Mouse (Mus musculus): ENCODE data around the gene Nbeal2. TPM values are rescaled to one million over a fixed set of nuclear protein-coding genes. Genes with fewer than 3 reads are reported as not detected.

Gene Nbeal2
- polyA plus RNA-seq (2014; fragmentation: Nextera tagmentation; extraction: Ambion mirVana): 3.6 and 5.3 TPM in 2 replicates

GRCm38 (mm10) chr9:110653655-110654461 is at the start of gene Nbeal2:
Gene Nbeal2, minus strand, starts transcription at chr9:110654161.
- H3K9me3 ChIP-seq (ENCODE audit: control insufficient read depth, low read length): no peaks in the 10 kb centered on the region
- peak; percentile 68 for ATAC-seq (ENCODE audit: low FRiP score, low TSS enrichment)
- H3K27ac ChIP-seq (replicated peaks; ENCODE audit: low read depth, low read length): 0 out of 2 replicates have a peak within 1 kb of the TSS, but pooled peaks have one; percentile 26
- H3K4me2 ChIP-seq (ENCODE audit: low read length): peak within 1 kb of the TSS; percentile 98
- WGBS: under 1% methylated on average over 74 of the region's 75 CpGs
- peak within 1 kb of the TSS; percentile 67 for H3K9ac ChIP-seq (replicated peaks; ENCODE audit: low read length)
- no peaks in the 10 kb centered on the region for H3K36me3 ChIP-seq (ENCODE audit: control insufficient read depth, insufficient read depth, low read length)
- peak within 1 kb of the TSS; percentile 70 for H3K4me3 ChIP-seq (replicated peaks; ENCODE audit: low read depth, low read length)
- peaks cover 12% of the 10 kb centered on the region; the same call in 1 of the 2 replicates for H3K27me3 ChIP-seq (ENCODE audit: control insufficient read depth, insufficient read depth, low read length)
- DNase-seq: peak; percentile 83
- H3K4me1 ChIP-seq (ENCODE audit: control insufficient read depth, insufficient read depth, low read length): peaks cover 47% of the 10 kb centered on the region

- DNase-seq (peak; percentile 13), ATAC-seq (ENCODE audit: low FRiP score, low TSS enrichment) (no peak)
- Histone ChIP-seq H3K9ac (replicated peaks; ENCODE audit: low read length) (no peak overlapping the region), H3K27me3 (ENCODE audit: control insufficient read depth, insufficient read depth, low read length) (no peaks in the 10 kb centered on the region), H3K27ac (replicated peaks; ENCODE audit: low read depth, low read length) (no peak overlapping the region), H3K9me3 (ENCODE audit: control insufficient read depth, low read length) (no peaks in the 10 kb centered on the region), H3K36me3 (ENCODE audit: control insufficient read depth, insufficient read depth, low read length) (peaks cover 4% of the 10 kb centered on the region; the same call in 1 of the 2 replicates), H3K4me3 (replicated peaks; ENCODE audit: low read depth, low read length) (no peak overlapping the region), H3K4me1 (ENCODE audit: control insufficient read depth, insufficient read depth, low read length) (no peaks in the 10 kb centered on the region), H3K4me2 (ENCODE audit: low read length) (no peak overlapping the region)
- 89% methylated on average over 1 of the region's 1 CpGs for WGBS
Observed at GRCm38 (mm10) chr9:110702848-110703247, 48.9 kb upstream of the Nbeal2 start.

GRCm38 (mm10) chr9:110701114-110702032 is 47.4 kb upstream of the Nbeal2 start:
- ATAC-seq (ENCODE audit: low FRiP score, low TSS enrichment): no peak
- Histone ChIP-seq H3K9me3 (ENCODE audit: control insufficient read depth, low read length) (no peaks in the 10 kb centered on the region), H3K4me1 (ENCODE audit: control insufficient read depth, insufficient read depth, low read length) (no peaks in the 10 kb centered on the region), H3K4me3 (replicated peaks; ENCODE audit: low read depth, low read length) (no peak overlapping the region), H3K27ac (replicated peaks; ENCODE audit: low read depth, low read length) (no peak overlapping the region), H3K36me3 (ENCODE audit: control insufficient read depth, insufficient read depth, low read length) (peaks cover 7% of the 10 kb centered on the region), H3K27me3 (ENCODE audit: control insufficient read depth, insufficient read depth, low read length) (no peaks in the 10 kb centered on the region), H3K9ac (replicated peaks; ENCODE audit: low read length) (no peak overlapping the region), H3K4me2 (ENCODE audit: low read length) (no peak overlapping the region)
- 76% methylated on average over 11 of the region's 12 CpGs for WGBS
- DNase-seq: no peak

- Histone ChIP-seq H3K36me3 (ENCODE audit: control insufficient read depth, insufficient read depth, low read length) (peaks cover 18% of the 10 kb centered on the region), H3K4me1 (ENCODE audit: control insufficient read depth, insufficient read depth, low read length) (no peaks in the 10 kb centered on the region), H3K27ac (replicated peaks; ENCODE audit: low read depth, low read length) (no peak overlapping the region), H3K4me2 (ENCODE audit: low read length) (no peak overlapping the region), H3K9ac (replicated peaks; ENCODE audit: low read length) (no peak overlapping the region), H3K4me3 (replicated peaks; ENCODE audit: low read depth, low read length) (no peak overlapping the region), H3K9me3 (ENCODE audit: control insufficient read depth, low read length) (no peaks in the 10 kb centered on the region), H3K27me3 (ENCODE audit: control insufficient read depth, insufficient read depth, low read length) (no peaks in the 10 kb centered on the region)
- WGBS: 94% methylated on average over 3 of the region's 3 CpGs
- ATAC-seq (ENCODE audit: low FRiP score, low TSS enrichment): no peak
- no peak for DNase-seq
Observed at GRCm38 (mm10) chr9:110699574-110699973, 45.6 kb upstream of the Nbeal2 start.

GRCm38 (mm10) chr9:110697465-110697864 is 43.5 kb upstream of the Nbeal2 start:
- no peaks in the 10 kb centered on the region for H3K27me3 ChIP-seq (ENCODE audit: control insufficient read depth, insufficient read depth, low read length)
- 81% methylated on average over 3 of the region's 3 CpGs for whole genome bisulfite sequencing
- no peak overlapping the region for H3K4me3 ChIP-seq (replicated peaks; ENCODE audit: low read depth, low read length)
- H3K36me3 ChIP-seq (ENCODE audit: control insufficient read depth, insufficient read depth, low read length): peaks cover 25% of the 10 kb centered on the region
- no peak overlapping the region for H3K9ac ChIP-seq (replicated peaks; ENCODE audit: low read length)
- ATAC-seq (ENCODE audit: low FRiP score, low TSS enrichment): no peak
- H3K4me1 ChIP-seq (ENCODE audit: control insufficient read depth, insufficient read depth, low read length): no peaks in the 10 kb centered on the region
- no peaks in the 10 kb centered on the region for H3K9me3 ChIP-seq (ENCODE audit: control insufficient read depth, low read length)
- no peak overlapping the region for H3K27ac ChIP-seq (replicated peaks; ENCODE audit: low read depth, low read length)
- no peak overlapping the region for H3K4me2 ChIP-seq (ENCODE audit: low read length)
- no peak for DNase-seq

GRCm38 (mm10) chr9:110696427-110696826 is 42.5 kb upstream of the Nbeal2 start:
- ATAC-seq (ENCODE audit: low FRiP score, low TSS enrichment): no peak
- H3K36me3 ChIP-seq (ENCODE audit: control insufficient read depth, insufficient read depth, low read length): peaks cover 25% of the 10 kb centered on the region
- no peaks in the 10 kb centered on the region for H3K9me3 ChIP-seq (ENCODE audit: control insufficient read depth, low read length)
- H3K4me3 ChIP-seq (replicated peaks; ENCODE audit: low read depth, low read length): no peak overlapping the region
- WGBS: 94% methylated on average over 5 of the region's 5 CpGs
- no peaks in the 10 kb centered on the region for H3K27me3 ChIP-seq (ENCODE audit: control insufficient read depth, insufficient read depth, low read length)
- no peak overlapping the region for H3K4me2 ChIP-seq (ENCODE audit: low read length)
- H3K9ac ChIP-seq (replicated peaks; ENCODE audit: low read length): no peak overlapping the region
- DNase-seq: no peak
- no peaks in the 10 kb centered on the region for H3K4me1 ChIP-seq (ENCODE audit: control insufficient read depth, insufficient read depth, low read length)
- H3K27ac ChIP-seq (replicated peaks; ENCODE audit: low read depth, low read length): no peak overlapping the region

- ATAC-seq (ENCODE audit: low FRiP score, low TSS enrichment) (no peak), DNase-seq (no peak)
- H3K36me3 ChIP-seq (ENCODE audit: control insufficient read depth, insufficient read depth, low read length): peaks cover 25% of the 10 kb centered on the region
- 91% methylated on average over 4 of the region's 4 CpGs for WGBS
- no peaks in the 10 kb centered on the region for H3K27me3 ChIP-seq (ENCODE audit: control insufficient read depth, insufficient read depth, low read length)
- no peaks in the 10 kb centered on the region for H3K9me3 ChIP-seq (ENCODE audit: control insufficient read depth, low read length)
- no peak overlapping the region for H3K27ac ChIP-seq (replicated peaks; ENCODE audit: low read depth, low read length)
- H3K4me2 ChIP-seq (ENCODE audit: low read length): no peak overlapping the region
- no peak overlapping the region for H3K9ac ChIP-seq (replicated peaks; ENCODE audit: low read length)
- H3K4me1 ChIP-seq (ENCODE audit: control insufficient read depth, insufficient read depth, low read length): no peaks in the 10 kb centered on the region
- H3K4me3 ChIP-seq (replicated peaks; ENCODE audit: low read depth, low read length): no peak overlapping the region
Observed at GRCm38 (mm10) chr9:110695165-110695755, 41.3 kb upstream of the Nbeal2 start.

- 91% methylated on average over 8 of the region's 8 CpGs for WGBS
- Histone ChIP-seq H3K4me2 (ENCODE audit: low read length) (no peak overlapping the region), H3K36me3 (ENCODE audit: control insufficient read depth, insufficient read depth, low read length) (0 out of 2 replicates have a peak, but pooled peaks cover 6% of the 10 kb centered on the region), H3K27me3 (ENCODE audit: control insufficient read depth, insufficient read depth, low read length) (no peaks in the 10 kb centered on the region), H3K9ac (replicated peaks; ENCODE audit: low read length) (no peak overlapping the region), H3K4me1 (ENCODE audit: control insufficient read depth, insufficient read depth, low read length) (peaks cover 14% of the 10 kb centered on the region; the same call in 1 of the 2 replicates), H3K9me3 (ENCODE audit: control insufficient read depth, low read length) (no peaks in the 10 kb centered on the region), H3K27ac (replicated peaks; ENCODE audit: low read depth, low read length) (no peak overlapping the region), H3K4me3 (replicated peaks; ENCODE audit: low read depth, low read length) (no peak overlapping the region)
- DNase-seq (no peak), ATAC-seq (ENCODE audit: low FRiP score, low TSS enrichment) (no peak)
Observed at GRCm38 (mm10) chr9:110689261-110689779, 35.4 kb upstream of the Nbeal2 start.

All from midbrain, embryonic 14.5 days (tissue).